Mouse (Mus musculus): ENCODE measurements around the gene Igfbp7. TPM values are rescaled to one million over a fixed set of nuclear protein-coding genes. Genes with fewer than 3 reads are reported as not detected.

Gene Igfbp7
- polyA plus RNA-seq, 1 experiment from 2014 or later, result 437 TPM

- H3K27ac ChIP-seq (replicated peaks), result 0 out of 2 replicates have a peak overlapping the region, but pooled peaks have one; percentile 20
- no peak overlapping the region for H3K4me2 ChIP-seq (replicated peaks; ENCODE audit: low read depth)
- H3K9ac ChIP-seq (ENCODE audit: low read length), result no peak overlapping the region
- WGBS, result 54% methylated on average over 7 of the region's 7 CpGs
- TF ChIP-seq EP300 (optimal IDR thresholded peaks at IDR 0.05) (no peak), CTCF (IDR thresholded peaks at IDR 0.05; ENCODE audit: low read depth) (no peak)
- H3K4me3 ChIP-seq (ENCODE audit: low read depth, low read length), result no peak overlapping the region
- peaks cover 13% of the 10 kb centered on the region for H3K4me1 ChIP-seq (replicated peaks; ENCODE audit: control insufficient read depth, insufficient read depth)
- ATAC-seq (ENCODE audit: low FRiP score, low TSS enrichment) (no peak), DNase-seq (ENCODE audit: low spot score) (no peak)
- no peaks in the 10 kb centered on the region for H3K36me3 ChIP-seq (ENCODE audit: control insufficient read depth, insufficient read depth, low read length)
- H3K9me3 ChIP-seq (ENCODE audit: control insufficient read depth, low read length), result no peaks in the 10 kb centered on the region
- H3K27me3 ChIP-seq (ENCODE audit: control insufficient read depth, insufficient read depth, low read length), result no peaks in the 10 kb centered on the region
Observed at GRCm38 (mm10) chr5:77372242-77372641, 35.6 kb downstream of the Igfbp7 start.

- ATAC-seq (ENCODE audit: low FRiP score, low TSS enrichment) (no peak), DNase-seq (ENCODE audit: low spot score) (no peak)
- Histone ChIP-seq H3K9me3 (ENCODE audit: control insufficient read depth, low read length) (no peaks in the 10 kb centered on the region), H3K4me3 (ENCODE audit: low read depth, low read length) (no peak overlapping the region), H3K9ac (ENCODE audit: low read length) (no peak overlapping the region), H3K36me3 (ENCODE audit: control insufficient read depth, insufficient read depth, low read length) (no peaks in the 10 kb centered on the region), H3K27ac (replicated peaks) (peak overlapping the region; percentile 63), H3K4me2 (replicated peaks; ENCODE audit: low read depth) (no peak overlapping the region), H3K27me3 (ENCODE audit: control insufficient read depth, insufficient read depth, low read length) (no peaks in the 10 kb centered on the region), H3K4me1 (replicated peaks; ENCODE audit: control insufficient read depth, insufficient read depth) (peaks cover 16% of the 10 kb centered on the region)
- TF ChIP-seq CTCF (IDR thresholded peaks at IDR 0.05; ENCODE audit: low read depth) (no peak), EP300 (optimal IDR thresholded peaks at IDR 0.05) (no peak)
- WGBS, result 55% methylated on average over 5 of the region's 5 CpGs
Observed at GRCm38 (mm10) chr5:77370378-77370892, 37.4 kb downstream of the Igfbp7 start.

- no peaks in the 10 kb centered on the region for H3K9me3 ChIP-seq (ENCODE audit: control insufficient read depth, low read length)
- no peak overlapping the region for H3K4me3 ChIP-seq (ENCODE audit: low read depth, low read length)
- H3K27me3 ChIP-seq (ENCODE audit: control insufficient read depth, insufficient read depth, low read length), result no peaks in the 10 kb centered on the region
- H3K9ac ChIP-seq (ENCODE audit: low read length), result no peak overlapping the region
- peaks cover 16% of the 10 kb centered on the region for H3K4me1 ChIP-seq (replicated peaks; ENCODE audit: control insufficient read depth, insufficient read depth)
- no peak overlapping the region for H3K4me2 ChIP-seq (replicated peaks; ENCODE audit: low read depth)
- peak overlapping the region; percentile 63 for H3K27ac ChIP-seq (replicated peaks)
- TF ChIP-seq CTCF (IDR thresholded peaks at IDR 0.05; ENCODE audit: low read depth), result no peak
- TF ChIP-seq EP300 (optimal IDR thresholded peaks at IDR 0.05), result no peak
- 56% methylated on average over 5 of the region's 5 CpGs for WGBS
- no peak for ATAC-seq (ENCODE audit: low FRiP score, low TSS enrichment)
- no peak for DNase-seq (ENCODE audit: low spot score)
- no peaks in the 10 kb centered on the region for H3K36me3 ChIP-seq (ENCODE audit: control insufficient read depth, insufficient read depth, low read length)
Observed at GRCm38 (mm10) chr5:77369394-77369793, 38.4 kb downstream of the Igfbp7 start.

- H3K4me1 ChIP-seq (replicated peaks; ENCODE audit: control insufficient read depth, insufficient read depth), result peaks cover 16% of the 10 kb centered on the region
- H3K36me3 ChIP-seq (ENCODE audit: control insufficient read depth, insufficient read depth, low read length), result no peaks in the 10 kb centered on the region
- H3K4me3 ChIP-seq (ENCODE audit: low read depth, low read length), result no peak overlapping the region
- no peak overlapping the region for H3K4me2 ChIP-seq (replicated peaks; ENCODE audit: low read depth)
- WGBS, result 44% methylated on average over 7 of the region's 7 CpGs
- H3K9me3 ChIP-seq (ENCODE audit: control insufficient read depth, low read length), result no peaks in the 10 kb centered on the region
- no peaks in the 10 kb centered on the region for H3K27me3 ChIP-seq (ENCODE audit: control insufficient read depth, insufficient read depth, low read length)
- no peak overlapping the region for H3K9ac ChIP-seq (ENCODE audit: low read length)
- H3K27ac ChIP-seq (replicated peaks), result peak overlapping the region; percentile 84
- DNase-seq (ENCODE audit: low spot score), result no peak
- TF ChIP-seq EP300 (optimal IDR thresholded peaks at IDR 0.05) (no peak), CTCF (IDR thresholded peaks at IDR 0.05; ENCODE audit: low read depth) (no peak)
- ATAC-seq (ENCODE audit: low FRiP score, low TSS enrichment), result no peak
Observed at GRCm38 (mm10) chr5:77368194-77368593, 39.6 kb downstream of the Igfbp7 start.

- Histone ChIP-seq H3K9me3 (ENCODE audit: control insufficient read depth, low read length) (no peaks in the 10 kb centered on the region), H3K27ac (replicated peaks) (peak overlapping the region; percentile 84), H3K4me1 (replicated peaks; ENCODE audit: control insufficient read depth, insufficient read depth) (peaks cover 16% of the 10 kb centered on the region), H3K36me3 (ENCODE audit: control insufficient read depth, insufficient read depth, low read length) (no peaks in the 10 kb centered on the region), H3K4me3 (ENCODE audit: low read depth, low read length) (no peak overlapping the region), H3K27me3 (ENCODE audit: control insufficient read depth, insufficient read depth, low read length) (no peaks in the 10 kb centered on the region), H3K9ac (ENCODE audit: low read length) (no peak overlapping the region; the same call in 1 of the 2 replicates), H3K4me2 (replicated peaks; ENCODE audit: low read depth) (no peak overlapping the region)
- DNase-seq (ENCODE audit: low spot score) (no peak), ATAC-seq (ENCODE audit: low FRiP score, low TSS enrichment) (peak; percentile 52; the same call in 1 of the 2 replicates)
- TF ChIP-seq CTCF (IDR thresholded peaks at IDR 0.05; ENCODE audit: low read depth) (no peak), EP300 (optimal IDR thresholded peaks at IDR 0.05) (no peak)
- 30% methylated on average over 12 of the region's 12 CpGs for WGBS
Observed at GRCm38 (mm10) chr5:77367682-77368081, 40.2 kb downstream of the Igfbp7 start.

- Histone ChIP-seq H3K4me1 (replicated peaks; ENCODE audit: control insufficient read depth, insufficient read depth) (peaks cover 16% of the 10 kb centered on the region), H3K36me3 (ENCODE audit: control insufficient read depth, insufficient read depth, low read length) (no peaks in the 10 kb centered on the region)
- DNase-seq (ENCODE audit: low spot score), result no peak
Observed at GRCm38 (mm10) chr5:77367145-77367544, 40.7 kb downstream of the Igfbp7 start.

More at GRCm38 (mm10) chr5:77367145-77367544, 40.7 kb downstream of the Igfbp7 start:
- no peaks in the 10 kb centered on the region for H3K9me3 ChIP-seq (ENCODE audit: control insufficient read depth, low read length)
- H3K27me3 ChIP-seq (ENCODE audit: control insufficient read depth, insufficient read depth, low read length), result no peaks in the 10 kb centered on the region
- no peak overlapping the region for H3K4me3 ChIP-seq (ENCODE audit: low read depth, low read length)
- peak overlapping the region; percentile 84 for H3K27ac ChIP-seq (replicated peaks)
- TF ChIP-seq EP300 (optimal IDR thresholded peaks at IDR 0.05) (no peak), CTCF (IDR thresholded peaks at IDR 0.05; ENCODE audit: low read depth) (no peak)
- H3K4me2 ChIP-seq (replicated peaks; ENCODE audit: low read depth), result no peak overlapping the region
- 71% methylated on average over 1 of the region's 1 CpGs for WGBS
- ATAC-seq (ENCODE audit: low FRiP score, low TSS enrichment), result no peak
- no peak overlapping the region; the same call in 1 of the 2 replicates for H3K9ac ChIP-seq (ENCODE audit: low read length)

Measured in stomach, postnatal 0 days (tissue).